Mouse (Mus musculus): ENCODE measurements around the gene Zfp131. TPM values are rescaled to one million over a fixed set of nuclear protein-coding genes. Genes with fewer than 3 reads are reported as not detected.
A peak's percentile ranks its signal among the peaks of the same experiment; 100 is the strongest.

The Zfp131 gene
- polyA plus RNA-seq, 1 experiment from 2014 or later = 32.2 TPM

DNA sequence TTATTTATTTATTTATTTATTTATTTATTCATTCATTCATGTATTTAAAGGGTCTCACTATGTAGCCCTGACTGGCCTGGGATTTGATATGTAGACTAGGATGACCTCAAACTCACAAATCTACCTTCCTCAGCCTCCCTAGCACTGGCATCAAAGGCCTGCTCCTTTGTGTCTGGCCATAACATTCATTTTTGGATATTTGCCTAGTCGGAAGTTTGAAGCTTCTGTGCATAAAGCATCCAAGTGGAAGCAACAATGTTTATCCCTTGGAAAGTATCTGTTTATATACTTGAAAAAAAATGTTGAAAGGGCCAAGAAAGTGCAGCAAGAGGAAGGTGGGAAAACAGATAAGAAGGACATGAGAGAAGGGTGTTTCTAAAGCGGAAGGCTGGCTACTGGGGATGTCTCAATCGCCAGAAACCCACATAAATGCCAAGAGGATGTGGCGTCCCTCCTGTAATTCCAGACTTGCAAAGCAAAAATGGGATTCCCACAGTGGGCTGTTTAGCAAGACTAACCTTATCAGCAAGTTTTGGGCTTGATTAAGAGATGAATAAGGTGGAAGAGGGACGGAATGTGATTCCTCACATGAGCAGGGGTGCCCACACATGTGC is 2.2 kb upstream of the Zfp131 start:
- peaks cover 13% of the 10 kb centered on the region for H3K4me1 ChIP-seq
- H3K27me3 ChIP-seq = no peaks in the 10 kb centered on the region
- 81% methylated on average over 5 of the region's 5 CpGs for WGBS
- ATAC-seq (ENCODE audit: insufficient number of reproducible peaks, low FRiP score, low TSS enrichment, low read depth) = no peak
- no peak overlapping the region for H3K4me3 ChIP-seq
- H3K27ac ChIP-seq = no peak overlapping the region
- no peaks in the 10 kb centered on the region for H3K9me3 ChIP-seq
- no peak overlapping the region for H3K9ac ChIP-seq
- no peak overlapping the region for H3K4me2 ChIP-seq
- 0 out of 2 replicates have a peak, but pooled peaks cover 3% of the 10 kb centered on the region for H3K36me3 ChIP-seq

GRCm38 (mm10) chr13:119791580-119792135 is 969 bp upstream of the Zfp131 start:
- Histone ChIP-seq H3K27me3 (no peaks in the 10 kb centered on the region), H3K4me1 (peaks cover 13% of the 10 kb centered on the region), H3K4me2 (peak overlapping the region; percentile 85), H3K9me3 (no peaks in the 10 kb centered on the region), H3K9ac (peak overlapping the region; percentile 90; the same call in 1 of the 2 replicates), H3K27ac (peak overlapping the region; percentile 97), H3K4me3 (peak overlapping the region; percentile 89), H3K36me3 (peaks cover 12% of the 10 kb centered on the region)
- no peak for ATAC-seq (ENCODE audit: insufficient number of reproducible peaks, low FRiP score, low TSS enrichment, low read depth)
- 3% methylated on average over 18 of the region's 18 CpGs for WGBS

DNA sequence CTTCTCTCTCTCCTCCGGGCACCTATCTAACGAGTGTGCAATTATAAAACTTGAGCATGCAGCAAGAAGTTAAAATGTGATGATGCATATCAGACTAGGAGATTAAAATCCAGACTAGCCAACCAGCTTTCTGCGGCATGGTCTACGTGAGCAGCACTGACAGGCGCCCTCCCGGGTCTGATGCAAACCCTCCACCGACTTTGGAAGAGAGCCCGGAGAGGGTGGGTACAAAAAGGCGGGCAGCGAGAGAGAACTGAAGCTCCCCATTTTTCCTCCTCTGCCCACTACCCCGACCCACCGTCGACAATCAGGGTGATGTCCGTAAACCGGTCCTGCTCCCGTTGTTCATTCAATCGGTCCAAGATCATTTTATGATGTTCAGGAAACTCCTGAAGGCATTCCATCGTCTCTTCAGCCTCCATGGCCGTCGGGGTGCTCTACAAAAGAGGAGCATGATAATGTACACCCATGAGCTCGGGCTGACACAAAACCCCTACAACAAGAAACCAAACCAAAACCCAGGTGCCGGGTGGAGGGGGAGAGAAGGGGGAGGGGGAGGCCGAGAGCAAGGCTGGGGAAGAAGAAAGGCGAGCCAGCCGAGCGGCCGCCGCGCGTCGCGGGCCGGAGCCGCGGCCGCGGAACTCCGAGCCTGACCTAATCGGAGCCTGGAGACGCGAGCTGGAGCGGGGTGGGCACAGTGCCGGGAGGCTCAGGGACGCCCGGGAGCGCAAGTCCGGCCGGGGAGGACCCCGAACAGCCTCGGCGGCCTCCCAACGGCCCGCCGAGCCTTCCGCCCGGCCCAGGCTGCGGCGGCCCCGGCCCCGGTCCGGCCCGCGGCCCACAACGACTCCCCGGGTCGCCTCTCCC is 605 bp downstream of the Zfp131 start:
- WGBS = 1% methylated on average over 47 of the region's 66 CpGs
- Histone ChIP-seq H3K9ac (peak overlapping the region; percentile 90), H3K4me2 (peak overlapping the region; percentile 42), H3K9me3 (no peaks in the 10 kb centered on the region), H3K27ac (peak overlapping the region; percentile 97), H3K36me3 (peaks cover 21% of the 10 kb centered on the region), H3K4me3 (peak overlapping the region; percentile 89), H3K4me1 (peaks cover 13% of the 10 kb centered on the region), H3K27me3 (no peaks in the 10 kb centered on the region)
- ATAC-seq (ENCODE audit: insufficient number of reproducible peaks, low FRiP score, low TSS enrichment, low read depth) = peak; percentile 65

GRCm38 (mm10) chr13:119783581-119783980 is 7.1 kb downstream of the Zfp131 start:
- WGBS = 82% methylated on average over 4 of the region's 4 CpGs
- Histone ChIP-seq H3K27me3 (no peaks in the 10 kb centered on the region), H3K9me3 (no peaks in the 10 kb centered on the region)

GRCm38 (mm10) chr13:119768541-119768940 is 22.1 kb downstream of the Zfp131 start:
- H3K36me3 ChIP-seq = peaks cover 77% of the 10 kb centered on the region
- no peaks in the 10 kb centered on the region for H3K4me1 ChIP-seq
- H3K4me3 ChIP-seq = no peak overlapping the region
- H3K27me3 ChIP-seq = no peaks in the 10 kb centered on the region
- no peak overlapping the region for H3K4me2 ChIP-seq
- WGBS = 65% methylated on average over 6 of the region's 6 CpGs
- H3K9ac ChIP-seq = no peak overlapping the region
- no peak for ATAC-seq (ENCODE audit: insufficient number of reproducible peaks, low FRiP score, low TSS enrichment, low read depth)
- no peaks in the 10 kb centered on the region for H3K9me3 ChIP-seq
- H3K27ac ChIP-seq = no peak overlapping the region

More at GRCm38 (mm10) chr13:119783581-119783980, 7.1 kb downstream of the Zfp131 start:
- H3K4me2 ChIP-seq = no peak overlapping the region
- no peak overlapping the region for H3K27ac ChIP-seq
- H3K4me3 ChIP-seq = no peak overlapping the region
- H3K9ac ChIP-seq = no peak overlapping the region
- no peak for ATAC-seq (ENCODE audit: insufficient number of reproducible peaks, low FRiP score, low TSS enrichment, low read depth)
- H3K36me3 ChIP-seq = peaks cover 59% of the 10 kb centered on the region
- H3K4me1 ChIP-seq = no peaks in the 10 kb centered on the region

DNA sequence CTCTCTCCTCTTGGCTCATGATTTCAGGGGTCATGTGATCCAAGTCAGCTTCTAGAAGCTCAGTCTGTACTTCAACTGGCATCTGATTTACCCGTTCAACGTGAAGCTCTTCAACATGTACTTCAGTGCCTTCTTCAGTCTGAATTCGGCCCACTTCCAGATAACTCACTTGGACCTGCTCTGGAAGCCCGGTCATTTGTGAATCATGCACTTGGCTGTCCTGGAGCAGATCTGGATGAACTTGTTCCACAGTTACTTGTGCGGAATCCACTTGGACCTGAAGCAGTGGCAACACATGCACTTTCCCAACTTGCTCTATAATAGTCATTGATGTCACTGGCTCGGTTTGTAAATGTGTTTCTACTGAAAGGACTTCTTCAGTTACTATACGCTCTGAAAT is 24.2 kb downstream of the Zfp131 start:
- H3K36me3 ChIP-seq = peaks cover 63% of the 10 kb centered on the region
- no peak overlapping the region for H3K4me3 ChIP-seq
- no peak overlapping the region for H3K4me2 ChIP-seq
- no peaks in the 10 kb centered on the region for H3K27me3 ChIP-seq
- no peak overlapping the region for H3K27ac ChIP-seq
- ATAC-seq (ENCODE audit: insufficient number of reproducible peaks, low FRiP score, low TSS enrichment, low read depth) = no peak
- H3K4me1 ChIP-seq = no peaks in the 10 kb centered on the region
- H3K9ac ChIP-seq = no peak overlapping the region
- WGBS = 93% methylated on average over 7 of the region's 7 CpGs
- H3K9me3 ChIP-seq = no peaks in the 10 kb centered on the region

DNA sequence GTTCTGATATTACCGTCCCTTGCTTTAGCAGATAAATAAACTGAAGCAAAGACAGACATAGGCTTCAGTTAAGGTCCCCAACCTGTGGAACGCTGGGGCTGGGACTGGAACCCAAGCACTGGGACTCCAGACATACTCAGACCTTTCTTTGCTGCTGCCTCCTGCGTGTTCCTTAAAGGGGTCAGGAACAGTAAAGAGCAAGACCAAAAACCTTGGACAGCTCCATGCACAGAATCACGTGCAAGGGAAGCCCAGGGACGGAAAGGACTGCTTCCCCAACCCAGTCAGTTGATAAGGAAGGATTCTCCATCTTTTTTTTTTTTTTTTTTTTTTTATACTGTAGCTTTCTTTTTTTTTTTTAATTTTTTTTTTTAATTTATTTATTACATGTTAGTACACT is 33.9 kb downstream of the Zfp131 start:
- no peaks in the 10 kb centered on the region for H3K9me3 ChIP-seq
- H3K9ac ChIP-seq = no peak overlapping the region
- WGBS = 35% methylated on average over 5 of the region's 5 CpGs
- H3K27ac ChIP-seq = no peak overlapping the region
- H3K27me3 ChIP-seq = no peaks in the 10 kb centered on the region
- no peak overlapping the region for H3K4me3 ChIP-seq
- H3K4me2 ChIP-seq = peak overlapping the region; percentile 20; the same call in 1 of the 2 replicates
- H3K36me3 ChIP-seq = peaks cover 13% of the 10 kb centered on the region; the same call in 1 of the 2 replicates
- ATAC-seq (ENCODE audit: insufficient number of reproducible peaks, low FRiP score, low TSS enrichment, low read depth) = no peak
- H3K4me1 ChIP-seq = peaks cover 13% of the 10 kb centered on the region

- Histone ChIP-seq H3K9ac (peak within 1 kb of the TSS; percentile 73), H3K9me3 (no peaks in the 10 kb centered on the region), H3K4me2 (peak within 1 kb of the TSS; percentile 91), H3K4me3 (peak within 1 kb of the TSS; percentile 58), H3K4me1 (peaks cover 13% of the 10 kb centered on the region), H3K27ac (peak within 1 kb of the TSS; percentile 79), H3K27me3 (no peaks in the 10 kb centered on the region), H3K36me3 (peaks cover 4% of the 10 kb centered on the region; the same call in 1 of the 2 replicates)
- ATAC-seq (ENCODE audit: insufficient number of reproducible peaks, low FRiP score, low TSS enrichment, low read depth) = peak; percentile 92
- 2% methylated on average over 43 of the region's 43 CpGs for WGBS
These were observed 34.8 kb downstream of the Zfp131 start, which contains the start of gene Nim1k for GRCm38 (mm10) chr13:119755681-119756471. Nim1k (minus strand) TSS chr13:119755882.

DNA sequence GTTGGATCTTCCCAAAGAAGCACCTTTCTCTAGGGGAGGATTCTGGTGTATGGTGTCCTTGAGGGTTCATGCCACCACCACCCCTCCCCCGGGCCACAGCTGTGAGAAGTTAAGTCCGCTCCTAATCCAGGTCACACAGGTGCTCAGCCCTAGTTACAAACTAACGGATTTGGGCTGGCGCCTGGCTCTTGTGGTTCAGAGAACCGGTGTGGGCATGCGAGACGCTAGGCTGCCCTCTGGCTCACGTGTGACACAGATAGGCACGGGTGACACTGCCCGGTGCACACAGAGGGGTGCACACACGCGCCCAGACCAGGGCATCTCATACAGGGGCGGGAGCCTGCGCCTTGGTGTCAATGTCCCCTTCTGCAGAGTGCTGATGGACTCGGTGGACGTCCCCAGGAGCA is 35.5 kb downstream of the Zfp131 start:
- H3K4me2 ChIP-seq = peak overlapping the region; percentile 91
- ATAC-seq (ENCODE audit: insufficient number of reproducible peaks, low FRiP score, low TSS enrichment, low read depth) = 0 out of 2 replicates have a peak, but pooled peaks have one; percentile 27
- peaks cover 13% of the 10 kb centered on the region for H3K4me1 ChIP-seq
- H3K27ac ChIP-seq = peak overlapping the region; percentile 79
- peak overlapping the region; percentile 73 for H3K9ac ChIP-seq
- H3K36me3 ChIP-seq = no peaks in the 10 kb centered on the region
- no peaks in the 10 kb centered on the region for H3K9me3 ChIP-seq
- peak overlapping the region; percentile 58 for H3K4me3 ChIP-seq
- H3K27me3 ChIP-seq = no peaks in the 10 kb centered on the region
- WGBS = 2% methylated on average over 16 of the region's 16 CpGs

- 26% methylated on average over 3 of the region's 3 CpGs for WGBS
- H3K36me3 ChIP-seq = no peaks in the 10 kb centered on the region
- no peak for ATAC-seq (ENCODE audit: insufficient number of reproducible peaks, low FRiP score, low TSS enrichment, low read depth)
- peaks cover 13% of the 10 kb centered on the region for H3K4me1 ChIP-seq
- H3K9me3 ChIP-seq = no peaks in the 10 kb centered on the region
- H3K27ac ChIP-seq = peak overlapping the region; percentile 79; the same call in 1 of the 2 replicates
- H3K4me2 ChIP-seq = peak overlapping the region; percentile 91
- peak overlapping the region; percentile 58 for H3K4me3 ChIP-seq
- H3K9ac ChIP-seq = no peak overlapping the region
- H3K27me3 ChIP-seq = no peaks in the 10 kb centered on the region
These were observed 36.1 kb downstream of the Zfp131 start for GRCm38 (mm10) chr13:119754635-119755020.

- Histone ChIP-seq H3K4me1 (peaks cover 13% of the 10 kb centered on the region), H3K27ac (no peak overlapping the region), H3K27me3 (no peaks in the 10 kb centered on the region), H3K36me3 (no peaks in the 10 kb centered on the region), H3K9ac (no peak overlapping the region), H3K4me2 (no peak overlapping the region), H3K4me3 (no peak overlapping the region), H3K9me3 (no peaks in the 10 kb centered on the region)
- 58% methylated on average over 9 of the region's 9 CpGs for WGBS
- no peak for ATAC-seq (ENCODE audit: insufficient number of reproducible peaks, low FRiP score, low TSS enrichment, low read depth)
These were observed 36.6 kb downstream of the Zfp131 start for GRCm38 (mm10) chr13:119753859-119754634.
